Mouse (Mus musculus) adrenal gland, adult (tissue): ENCODE measurements around the gene Cenpb.

Source experiments
- DNase-seq, 2 experiments: peaks; one replicate each; pipeline ENCODE4 v3.0.0; 2022 to 2023; ENCODE audit warnings: low spot score in 1 of 2; ENCODE audit not compliant: inconsistent age in 2 of 2

Gene Cenpb

DNA sequence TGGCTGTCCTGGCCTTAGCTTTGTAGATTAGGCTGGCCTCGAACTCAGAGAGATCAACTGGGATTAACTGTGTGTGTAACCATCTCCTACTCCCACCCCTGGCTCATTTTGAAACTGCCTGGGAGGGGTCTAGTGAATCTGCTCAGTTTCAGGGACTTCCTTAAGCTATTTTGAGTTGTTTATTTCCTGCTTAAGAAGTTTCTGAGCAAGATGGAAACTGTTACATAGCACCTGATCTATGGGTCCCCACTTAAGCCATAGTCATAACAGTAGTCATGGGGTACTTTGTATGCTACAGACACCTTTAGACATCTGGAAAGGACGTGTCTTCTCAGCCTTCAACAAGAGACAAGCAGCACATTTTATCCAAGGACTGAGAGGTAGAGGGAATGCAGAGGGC, 20.8 kb upstream of the Cenpb start:
- no peak for DNase-seq

DNA sequence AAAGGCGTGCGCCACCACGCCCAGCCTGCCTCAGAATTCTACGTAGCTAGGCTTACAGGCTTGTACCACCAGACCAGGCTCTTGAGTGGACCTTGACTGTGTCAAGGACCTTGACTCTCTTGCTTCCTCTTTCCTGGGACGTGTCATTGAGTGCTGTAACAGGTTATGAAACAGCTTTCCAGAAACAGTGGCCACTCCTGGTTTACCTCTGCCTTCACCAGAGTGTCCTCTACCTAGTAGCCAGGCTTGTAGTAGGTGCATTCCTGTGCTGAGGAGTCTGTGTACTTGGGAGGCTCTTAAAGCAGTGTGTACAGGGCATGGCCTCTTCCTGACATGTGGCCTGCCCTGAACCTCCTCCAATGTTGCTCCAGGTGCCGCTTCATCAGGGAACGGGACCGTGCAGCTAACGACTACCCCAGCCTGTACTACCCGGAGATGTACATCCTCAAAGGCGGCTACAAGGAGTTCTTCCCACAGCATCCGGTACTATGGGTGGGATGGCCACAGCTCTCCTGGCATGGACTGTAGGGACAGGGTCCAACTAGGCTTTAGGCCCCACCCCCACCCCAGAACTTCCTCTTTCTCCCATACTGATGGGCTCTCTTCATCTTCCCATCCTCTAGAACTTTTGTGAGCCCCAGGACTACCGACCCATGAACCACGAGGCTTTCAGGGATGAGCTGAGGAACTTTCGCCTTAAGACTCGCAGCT, 16.9 kb upstream of the Cenpb start:
- DNase-seq: peak in 1 of 2 experiments; percentile 66

DNA sequence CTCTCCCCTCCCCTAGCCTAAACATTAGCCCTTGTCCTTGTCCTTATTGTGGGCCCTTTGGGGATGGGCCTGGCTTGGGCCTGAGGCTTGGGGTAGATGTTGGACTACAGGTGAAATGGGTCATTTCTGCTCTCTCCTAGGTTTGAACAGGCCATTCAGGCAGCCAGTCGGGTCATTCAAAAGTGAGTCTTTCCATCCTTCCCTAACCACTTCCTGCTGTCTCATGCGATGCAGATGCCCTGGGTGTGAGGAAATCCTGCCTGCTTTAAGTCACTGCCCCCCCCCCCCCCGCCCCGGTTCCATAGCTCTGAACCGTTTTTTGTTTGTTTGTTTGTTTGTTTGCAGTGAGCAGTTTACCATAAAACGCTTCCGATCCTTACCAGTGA, 11.1 kb upstream of the Cenpb start:
- no peak for DNase-seq

DNA sequence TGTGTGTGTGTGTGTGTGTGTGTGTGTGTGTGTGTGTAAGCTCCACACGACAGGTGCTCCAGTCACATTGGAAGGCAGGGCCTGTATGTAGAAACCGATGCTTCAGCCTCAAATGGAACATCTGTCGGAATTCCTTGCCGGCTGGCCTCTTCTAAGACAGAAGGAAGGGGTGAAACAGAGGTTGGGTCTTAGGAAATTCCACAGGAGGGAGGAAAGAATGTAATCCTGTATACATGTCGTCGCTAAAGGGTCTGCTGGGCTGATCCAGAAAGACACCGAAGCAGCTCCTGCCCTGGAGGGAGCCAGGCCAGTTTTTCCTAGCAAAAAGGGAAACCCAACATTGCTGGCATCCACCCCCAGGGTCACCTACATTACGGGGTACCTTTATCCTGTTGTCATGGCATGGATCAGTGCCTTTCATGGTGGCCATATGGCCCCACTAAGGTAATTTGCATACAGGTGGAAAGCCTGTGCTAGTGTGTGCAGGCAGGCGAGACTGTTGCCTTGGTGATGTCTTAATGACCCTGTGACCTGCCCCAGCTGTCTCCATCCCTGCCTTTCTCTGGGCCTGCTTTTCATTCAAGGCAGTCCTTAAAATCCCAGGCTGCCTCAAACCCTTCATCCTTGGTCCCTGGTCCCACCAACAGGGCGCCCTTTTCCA, 10.6 kb upstream of the Cenpb start:
- no peak for DNase-seq

DNA sequence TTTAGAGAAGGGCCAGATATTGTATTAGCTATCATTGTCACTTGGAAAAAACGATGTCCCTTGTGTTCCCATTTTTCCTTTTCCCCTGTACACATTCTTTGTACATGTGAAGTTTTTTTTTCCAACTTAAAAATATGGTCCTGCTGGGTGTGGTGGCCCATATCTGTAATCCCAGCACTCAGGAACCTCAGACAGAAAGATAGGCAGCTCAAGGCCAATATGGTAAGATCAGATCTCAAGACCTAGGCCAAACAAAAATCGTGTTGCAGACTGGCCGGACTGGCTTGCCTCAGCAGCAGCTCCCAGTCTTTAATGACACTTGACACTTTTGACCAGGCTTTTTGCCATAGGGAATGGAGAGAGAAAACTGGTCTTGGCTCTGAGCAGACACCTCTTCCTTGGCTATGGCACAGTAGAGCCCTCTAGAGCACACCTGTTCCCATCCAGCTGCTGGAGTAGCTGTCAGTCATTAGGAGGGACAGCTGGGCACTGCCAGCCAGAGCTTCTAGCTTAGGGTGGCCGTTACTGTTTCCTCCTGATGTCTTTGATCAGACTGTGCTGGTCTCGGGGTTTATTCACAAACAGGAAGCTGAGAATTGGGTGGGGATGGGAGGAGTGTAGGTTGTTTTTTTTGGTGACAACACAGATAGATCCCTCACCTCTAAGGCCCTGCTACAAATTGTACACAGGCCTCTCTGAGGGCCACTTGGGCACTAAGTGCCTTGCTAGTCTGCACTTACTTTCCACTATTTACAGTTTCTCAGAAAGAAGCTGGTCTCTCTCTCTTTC, 9.8 kb upstream of the Cenpb start:
- no peak for DNase-seq

DNA sequence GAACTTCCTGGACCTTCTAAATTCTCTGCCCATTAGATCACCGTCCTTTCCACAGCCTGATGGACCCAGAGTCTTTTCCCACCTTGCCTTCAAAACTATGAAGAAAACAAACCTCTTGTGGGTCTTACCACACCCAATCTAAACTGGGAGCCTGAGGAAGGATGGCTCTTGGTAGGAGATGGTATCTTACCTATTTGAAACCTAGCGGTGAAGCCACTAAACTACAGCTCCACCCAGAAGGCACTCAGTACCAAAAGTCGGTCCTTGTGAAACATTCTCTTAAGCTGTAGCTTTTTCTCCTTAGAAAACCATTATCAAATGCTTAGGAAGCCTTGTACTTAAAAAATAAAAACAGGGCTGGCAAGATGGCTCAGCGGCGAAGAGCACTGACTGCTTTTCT, 8.4 kb upstream of the Cenpb start:
- DNase-seq: no peak

DNA sequence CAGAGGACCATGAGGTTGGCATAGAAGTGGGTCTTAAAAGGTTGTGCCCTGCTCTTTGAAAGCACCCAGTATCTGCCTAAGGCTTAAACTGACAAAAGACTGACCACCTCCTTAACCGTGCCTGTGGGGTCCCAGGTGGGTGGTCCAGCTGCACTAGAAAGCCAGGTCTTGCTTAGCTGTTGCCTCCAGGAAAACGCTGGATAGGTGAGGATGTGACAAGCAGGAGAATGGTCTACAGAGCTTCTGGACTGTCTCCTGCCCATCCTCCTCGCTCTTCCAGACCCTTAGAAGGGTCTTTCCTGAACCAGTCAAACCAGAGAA, 7.7 kb upstream of the Cenpb start:
- DNase-seq: no peak

DNA sequence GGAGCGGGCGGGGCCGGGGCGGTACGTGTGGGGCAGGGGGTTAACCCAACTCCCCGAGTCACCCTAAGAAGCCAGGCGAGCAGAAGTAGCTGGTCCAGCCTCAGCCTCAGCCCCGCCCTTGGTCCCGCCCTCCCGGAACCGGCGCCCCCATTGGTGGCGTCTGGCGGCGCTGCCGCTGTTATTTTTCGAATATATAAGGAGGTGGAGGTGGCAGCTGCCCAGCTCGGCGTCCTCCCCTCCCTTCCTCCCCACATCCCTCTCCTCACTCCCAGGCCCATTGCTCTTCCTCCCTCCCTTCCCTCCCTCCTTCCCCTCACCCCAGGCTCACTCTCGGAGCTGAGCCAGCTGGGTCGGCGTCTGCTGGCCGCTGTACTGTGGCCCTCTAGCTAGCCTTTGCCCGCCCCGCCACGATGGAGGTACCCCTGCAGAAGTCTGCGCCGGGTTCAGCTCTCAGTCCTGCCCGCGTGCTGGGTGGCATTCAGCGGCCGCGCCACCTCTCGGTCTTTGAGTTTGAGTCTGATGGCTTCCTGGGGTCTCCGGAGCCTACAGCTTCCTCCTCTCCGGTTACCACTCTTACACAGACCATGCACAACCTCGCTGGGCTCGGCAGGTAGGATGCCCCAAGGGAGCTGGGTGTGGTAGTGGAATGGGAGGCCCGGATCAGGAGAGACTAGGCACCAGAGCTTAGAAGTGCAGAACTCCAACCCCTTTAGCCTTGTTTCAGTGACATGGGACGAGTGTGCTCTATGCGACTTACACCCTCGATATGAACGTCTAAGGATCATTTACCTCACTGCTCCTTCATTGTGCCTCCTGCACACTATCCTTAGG, 7.1 kb upstream of the Cenpb start, which contains the start of the genes Cdc25b and Spef1:
Gene Cdc25b, plus strand, starts transcription at position 179 of the 831 bp plus-strand sequence.
Gene Spef1, minus strand, starts transcription at position 512 of the 831 bp plus-strand sequence.
- peak; percentile 85 to 94 for DNase-seq

DNA sequence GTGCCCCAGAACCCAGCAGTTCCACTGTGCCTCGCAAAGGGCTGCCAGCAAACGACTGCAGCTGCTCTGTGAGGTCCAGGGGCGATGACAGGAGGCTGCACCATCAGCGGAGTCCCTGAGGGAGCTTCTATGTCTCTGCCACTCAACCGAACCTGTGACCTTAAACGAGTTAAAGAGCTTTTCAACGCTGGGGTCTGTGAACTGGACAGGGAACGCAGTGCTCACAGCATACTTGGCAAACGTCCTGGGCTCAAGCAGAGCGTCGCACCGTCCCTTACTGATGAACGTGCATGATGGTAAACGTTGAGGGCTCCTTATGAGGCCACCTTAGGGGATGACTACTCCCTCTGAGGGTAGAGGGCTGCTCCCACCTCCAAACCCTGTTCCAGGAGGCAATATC, 6.5 kb upstream of the Cenpb start:
- no peak for DNase-seq

DNA sequence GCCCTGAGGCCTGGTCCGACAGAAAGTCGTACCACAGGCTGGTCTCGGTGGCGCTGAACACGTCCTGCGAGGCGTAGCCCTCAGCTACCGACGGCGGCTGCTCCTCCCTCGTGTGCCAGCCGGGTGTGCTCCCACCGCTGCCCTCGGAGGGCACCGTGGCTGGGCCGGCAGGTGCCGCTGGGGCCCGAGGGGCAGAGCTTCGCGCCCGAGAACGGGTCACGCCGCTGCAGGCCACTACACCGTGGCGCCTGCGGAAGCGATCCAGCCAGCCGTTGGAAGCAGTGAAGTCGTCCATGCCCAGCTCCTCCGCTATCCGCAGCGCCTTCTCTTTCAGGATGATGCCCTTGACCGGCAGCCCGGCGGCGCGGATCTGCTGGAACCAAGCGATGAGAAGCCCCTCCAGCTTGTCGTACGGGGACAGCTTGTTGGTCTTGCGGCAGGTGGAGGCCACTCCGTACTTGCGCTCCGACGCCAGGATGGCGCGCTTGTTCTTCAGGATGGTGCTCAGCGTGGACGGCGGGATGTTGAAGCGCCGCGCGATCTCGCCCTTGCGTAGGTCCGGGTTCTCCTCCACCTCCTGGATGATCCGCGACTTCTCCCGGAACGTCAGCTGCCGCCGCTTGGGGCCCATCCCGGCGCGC, 501 bp downstream of the Cenpb start:
- DNase-seq: peak; percentile 73 to 89

DNA sequence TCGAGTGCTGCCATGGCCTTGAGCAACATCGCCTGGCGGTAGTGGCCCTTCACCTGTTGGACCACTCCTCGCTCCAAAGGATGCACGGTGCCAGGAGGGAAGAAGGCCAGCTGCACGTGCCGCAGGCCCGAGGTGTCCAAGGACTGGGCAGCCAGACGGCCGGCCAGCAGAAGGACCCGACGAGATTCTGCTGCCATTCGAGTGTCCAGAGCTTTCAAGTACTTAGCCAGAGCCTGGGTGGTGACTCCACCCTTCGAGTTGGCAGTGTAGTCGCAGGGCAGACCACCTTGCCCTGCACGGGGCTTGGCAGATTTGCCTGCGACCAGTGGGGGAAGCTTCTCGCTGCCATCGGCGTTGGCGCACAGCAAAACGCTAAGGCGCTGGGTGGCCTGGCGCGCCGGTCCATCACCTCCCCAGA, 1.0 kb downstream of the Cenpb start:
- DNase-seq: peak; percentile 47 to 72

DNA sequence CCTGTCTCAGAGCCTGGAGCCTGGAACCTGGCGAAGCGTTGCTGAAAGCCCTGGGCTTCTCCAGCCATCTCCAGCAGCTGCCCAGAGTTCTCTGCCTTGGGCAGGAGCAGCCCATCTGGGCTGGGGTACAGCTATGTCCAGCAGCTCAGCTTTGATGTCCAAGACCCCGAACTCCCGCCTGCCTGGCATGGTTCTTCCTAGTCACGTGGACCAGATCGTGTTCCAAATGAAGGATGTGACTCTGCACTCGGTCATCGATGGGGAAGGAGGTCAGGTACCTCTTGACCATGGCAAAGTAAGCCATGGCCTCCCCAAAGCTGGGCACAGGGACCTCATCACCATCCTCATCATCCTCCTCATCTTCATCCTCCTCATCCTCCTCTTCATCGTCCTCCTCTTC, 1.9 kb downstream of the Cenpb start:
- peak in 1 of 2 experiments; percentile 48 for DNase-seq

DNA sequence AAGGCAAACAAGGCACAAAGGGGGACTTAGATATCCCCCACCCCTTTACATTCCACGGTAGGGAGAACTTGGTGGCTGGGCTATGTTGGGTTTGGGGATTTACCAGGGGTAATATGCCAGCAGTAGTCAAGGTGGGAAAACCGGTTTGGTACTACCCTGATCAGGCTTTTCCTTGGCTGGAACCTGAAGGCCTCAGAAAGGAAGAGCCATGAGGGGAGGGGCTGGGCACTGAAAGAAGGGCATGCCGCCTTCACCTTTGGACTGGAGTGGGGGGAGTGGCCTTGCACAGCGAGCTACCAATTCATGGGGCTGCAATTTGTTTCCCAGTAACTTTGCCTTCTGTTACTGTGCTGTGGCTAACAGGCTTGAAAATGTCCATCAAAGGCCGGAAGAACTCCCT, 3.4 kb downstream of the Cenpb start:
- peak in 1 of 2 experiments; percentile 61 for DNase-seq

DNA sequence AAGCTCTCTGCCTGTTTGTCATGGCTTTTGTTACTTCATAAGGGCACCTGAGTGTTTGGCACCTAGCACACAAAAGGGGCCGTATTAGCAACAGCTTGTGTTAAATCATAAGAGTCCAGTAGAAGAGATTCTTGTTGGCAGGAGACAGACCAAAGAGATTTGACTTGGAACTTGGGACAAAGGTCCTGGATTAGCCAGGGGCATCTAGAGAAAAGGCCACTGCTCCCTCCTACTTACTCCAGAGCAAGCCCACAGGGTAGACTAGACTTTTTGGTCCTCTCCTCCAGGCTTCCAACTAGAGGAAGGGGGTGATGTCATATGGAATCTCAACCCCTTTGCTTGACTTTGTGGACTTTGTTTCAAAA, 3.9 kb downstream of the Cenpb start:
- DNase-seq: peak in 1 of 2 experiments; percentile 38

DNA sequence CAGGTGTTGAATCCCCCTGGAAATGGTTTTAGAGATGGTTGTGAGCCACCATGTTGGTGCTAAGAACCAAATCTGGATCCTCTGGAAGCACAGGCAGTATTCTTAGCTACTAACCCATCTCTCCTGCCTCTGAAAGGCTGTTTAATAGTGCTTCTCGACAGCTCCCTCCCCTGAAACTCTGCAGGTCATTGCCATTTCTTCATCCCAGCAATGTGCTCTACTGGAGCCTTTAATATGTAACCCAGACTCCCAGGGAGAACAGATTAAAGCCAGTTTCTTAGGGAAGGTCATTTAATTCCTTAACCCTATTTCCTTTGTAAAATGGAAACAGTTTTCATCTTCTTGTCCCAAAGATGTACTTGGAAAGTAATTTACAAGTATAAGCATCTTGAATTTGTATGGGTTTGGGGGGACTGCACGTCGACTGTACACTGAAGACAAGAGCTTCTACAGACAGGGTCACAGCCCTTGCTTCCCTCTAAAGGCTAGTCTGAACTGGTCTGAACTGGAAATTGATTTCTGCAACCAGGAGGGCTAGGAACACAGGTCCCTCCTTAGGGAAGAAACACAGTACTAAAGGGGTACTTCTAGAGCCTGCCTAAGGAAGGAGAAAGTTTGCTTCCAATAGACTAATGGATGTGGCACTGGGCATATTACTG, 4.5 kb downstream of the Cenpb start:
- no peak for DNase-seq

DNA sequence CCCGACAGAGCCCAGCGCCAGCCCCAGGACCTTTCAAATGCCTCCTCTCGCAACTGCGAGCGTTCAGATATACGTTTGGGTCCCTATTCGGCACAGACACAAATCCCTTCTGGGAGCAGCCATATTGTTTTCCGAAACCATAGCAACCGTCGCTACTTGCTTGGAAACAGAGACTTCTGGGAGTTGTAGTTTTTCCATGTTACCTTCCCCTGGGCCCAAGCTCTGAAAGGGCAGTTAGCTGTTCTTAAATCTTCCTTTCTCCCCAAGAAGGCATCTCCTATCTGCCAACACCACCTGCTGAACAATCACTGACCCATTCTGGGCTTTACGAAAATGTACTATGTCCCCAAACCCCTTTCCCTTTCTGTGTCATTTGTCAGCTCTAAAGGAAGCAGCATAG, 5.2 kb downstream of the Cenpb start:
- peak; percentile 67 to 88 for DNase-seq

DNA sequence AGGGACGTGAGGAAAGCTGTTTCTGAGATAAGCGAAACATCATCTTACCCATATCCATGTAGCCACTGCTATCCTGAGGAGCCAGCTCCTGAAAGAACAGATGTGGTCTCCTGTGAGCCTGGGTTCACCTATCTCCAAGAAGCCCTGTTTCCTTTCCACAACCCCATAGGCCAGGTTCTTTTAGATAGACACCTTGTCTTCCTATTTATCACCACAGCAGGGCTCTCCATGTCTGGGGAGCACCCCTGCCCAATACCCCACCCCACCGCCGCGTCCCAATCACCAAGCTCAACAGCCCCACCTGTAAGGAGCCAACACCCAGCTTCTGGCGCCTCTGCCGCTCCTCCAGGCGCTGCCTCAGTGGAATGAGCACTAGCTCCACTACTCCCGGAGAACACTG, 7.5 kb downstream of the Cenpb start:
- DNase-seq: peak in 1 of 2 experiments; percentile 26

DNA sequence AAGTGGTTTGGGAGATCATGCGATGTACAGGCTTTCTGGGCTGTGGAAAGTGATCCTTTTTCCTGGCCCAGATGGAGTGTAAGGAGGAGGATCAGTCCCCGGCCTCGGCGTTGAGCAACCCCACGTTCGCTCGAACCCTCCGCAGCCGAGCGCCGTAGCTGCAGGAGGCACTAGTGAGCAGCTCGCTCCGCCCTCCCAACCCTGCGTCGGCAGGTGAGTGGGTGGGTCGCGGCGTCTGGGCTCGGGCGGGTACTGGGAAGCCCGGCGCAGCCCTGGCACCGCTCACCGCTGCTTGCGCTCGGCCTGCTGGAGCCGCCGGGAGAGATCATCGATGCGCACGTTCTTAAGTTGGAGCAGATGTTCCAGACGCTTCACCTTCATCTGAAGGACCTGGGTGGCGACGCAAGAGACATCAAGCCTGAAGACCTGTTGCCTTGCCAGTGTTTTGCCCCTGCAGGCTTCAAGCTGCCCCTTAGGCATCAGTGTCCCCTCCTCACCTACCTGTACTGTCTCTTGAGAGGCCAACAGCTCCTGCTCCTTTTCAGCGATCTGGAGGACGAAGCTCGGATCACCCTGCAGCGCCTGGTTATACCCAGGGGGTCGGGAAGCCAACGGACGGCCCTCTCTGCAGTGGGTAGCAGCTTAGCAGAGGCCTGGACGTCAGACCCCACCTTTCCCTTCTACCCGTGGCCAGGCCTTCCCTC, 8.3 kb downstream of the Cenpb start:
- DNase-seq: peak; percentile 78 to 89

DNA sequence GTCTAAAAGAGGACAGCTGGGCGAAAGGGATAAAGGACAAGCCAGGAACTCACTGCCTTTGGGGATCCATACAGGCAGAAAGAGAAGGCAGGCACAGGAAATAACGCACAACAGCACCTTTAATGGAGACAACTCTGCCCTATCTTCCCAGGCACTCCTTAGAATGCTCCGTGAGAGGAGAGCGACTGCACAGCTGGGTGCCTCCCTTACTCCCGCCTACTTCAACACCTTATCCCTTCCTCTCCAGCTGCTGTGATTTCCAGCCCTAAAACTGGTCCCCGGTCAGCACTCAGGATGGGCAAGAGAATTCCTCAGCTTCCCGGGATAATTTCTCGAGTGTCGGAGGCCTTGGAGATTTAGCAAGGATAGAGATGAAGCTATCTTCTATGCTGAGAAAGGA, 8.9 kb downstream of the Cenpb start:
- DNase-seq: no peak

DNA sequence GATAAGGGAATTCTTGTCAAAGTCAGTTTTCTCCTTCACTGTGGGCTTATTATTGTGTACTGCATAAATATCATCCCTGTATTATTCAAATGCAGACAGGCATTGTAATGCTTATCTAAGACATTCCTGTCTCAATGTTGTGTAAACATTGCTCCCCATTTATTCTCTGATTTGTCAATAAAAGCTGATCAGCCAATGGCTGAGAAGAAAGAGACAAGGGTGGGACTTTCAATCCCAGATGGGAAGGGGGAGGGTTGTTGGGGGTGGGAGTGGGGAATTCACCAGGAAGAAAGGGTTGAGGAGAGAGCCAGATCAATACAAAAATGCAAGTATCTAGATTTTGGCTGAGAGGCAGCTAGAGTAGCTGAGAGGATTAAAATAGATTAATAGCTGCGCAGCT, 11.0 kb downstream of the Cenpb start:
- DNase-seq: no peak
